Mouse (Mus musculus) cerebellum, adult 2 months (tissue): Measurements from ENCODE around the gene Purb.

Experiments
- CTCF ChIP-seq: fragments of 200-500 bp; IDR thresholded peaks from 2 replicates; pipeline ENCODE4 v1.5.1; 2011; ENCODE audit warnings: low read depth, mild to moderate bottlenecking, control low read depth, low read length, moderate library complexity, borderline replicate concordance; ENCODE audit not compliant: insufficient read depth
- POLR2A ChIP-seq: fragments of 200-500 bp; IDR thresholded peaks from 2 replicates; pipeline ENCODE4 v1.6.1; 2011; ENCODE audit warnings: low read length, control low read depth, borderline replicate concordance; ENCODE audit not compliant: insufficient read depth

DNA sequence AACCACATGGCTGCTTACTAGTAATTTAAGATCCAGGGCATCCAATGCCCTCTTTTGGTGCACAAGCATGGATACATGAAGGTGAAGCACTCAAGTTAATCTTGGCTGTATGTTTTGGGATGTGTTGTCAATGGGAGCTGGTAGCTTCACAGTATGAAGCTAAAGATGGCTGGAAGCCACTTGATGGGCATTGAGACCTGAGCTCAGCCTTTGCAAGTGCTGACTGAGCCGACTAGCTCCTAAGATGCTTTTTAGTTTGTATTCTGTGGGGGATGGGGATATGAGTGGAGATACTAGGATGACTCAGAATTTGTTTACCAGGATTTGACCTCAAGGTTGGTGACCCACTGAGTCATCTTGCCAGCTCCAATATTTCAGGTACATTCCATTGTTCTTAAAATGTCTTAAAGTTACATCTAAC lies 55.4 kb downstream of the Purb start:
- TF ChIP-seq POLR2A (no peak), CTCF (no peak)
